In the genomic region with DNA sequence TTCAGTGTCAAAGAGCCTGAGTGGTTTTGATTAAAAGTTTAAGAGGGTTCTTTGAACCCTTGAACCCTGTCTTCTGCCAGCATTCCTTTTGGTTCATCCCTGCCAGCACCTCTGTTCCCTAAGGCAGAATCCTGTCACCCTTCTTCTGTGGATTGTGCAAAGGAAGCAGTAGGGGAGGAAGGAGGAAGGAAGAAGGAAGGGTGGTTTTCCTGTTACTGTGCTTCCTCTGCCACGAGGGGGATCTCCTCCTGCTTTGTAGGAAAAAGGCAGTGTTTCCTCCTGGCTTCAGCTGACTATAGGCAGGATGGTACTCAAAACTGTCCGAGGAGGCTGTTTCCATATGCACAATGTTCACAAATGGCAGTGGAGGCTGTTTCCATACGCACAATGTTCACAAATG, we compare ENCODE assay signal across 13 mouse cellular contexts. TPM values are rescaled to one million over a fixed set of nuclear protein-coding genes. Genes with fewer than 3 reads are reported as not detected.
A peak's percentile ranks its signal among the peaks of the same experiment; 100 is the strongest.
DNase-seq lines count a peak whose midpoint lies in the region; ATAC-seq and TF ChIP-seq lines count a peak whose summit lies in the region.
"Had no signal": no experiment of that assay in that cellular context is flagged by ENCODE, and none has a peak within 500 bp of the region (broad histone marks: within the 10 kb centered on the region; RNA-seq: fewer than 3 reads in every experiment).

No protein-coding gene starts in this region.

- WGBS in heart, embryonic 11.5 days (ENCODE audit: insufficient replicate concordance) = 63% methylated on average over 3 of the region's 3 CpGs
- WGBS in heart, embryonic 10.5 days = 72% methylated on average over 3 of the region's 3 CpGs
- WGBS in kidney, postnatal 0 days = 59% methylated on average over 3 of the region's 3 CpGs

- peak overlapping the region; percentile 29; the same call in 1 of the 2 replicates for H3K27ac ChIP-seq in heart, embryonic 11.5 days (ENCODE audit: low read depth, low read length)
- H3K27ac ChIP-seq in heart, embryonic 10.5 days = no peak overlapping the region
- H3K27ac ChIP-seq in kidney, postnatal 0 days = no peak overlapping the region
- peak overlapping the region; percentile 59 for H3K27ac ChIP-seq in brown adipose tissue, adult 24 weeks (replicated peaks; ENCODE audit: low read depth, low read length)
- H3K27ac ChIP-seq: hindbrain, embryonic 15.5 days had no signal

- no peak for DNase-seq in heart, embryonic 10.5 days (ENCODE audit: low spot score)
- DNase-seq in kidney, postnatal 0 days (ENCODE audit: low spot score) = peak; percentile 43
- no peak for DNase-seq in kidney, postnatal 25 days
- peak; percentile 34 for DNase-seq in kidney, postnatal 14 days
- DNase-seq in thymus, postnatal 0 days (ENCODE audit: low spot score) = no peak
- DNase-seq in ovary, adult 18-20 months (ENCODE audit: low spot score) = no peak
- DNase-seq: cerebellum, adult 8-10 months; gastrocnemius, postnatal 25 days had no signal

- H3K4me3 ChIP-seq in heart, embryonic 11.5 days (ENCODE audit: low read depth, low read length) = no peak overlapping the region
- H3K4me3 ChIP-seq in heart, embryonic 10.5 days = no peak overlapping the region
- H3K4me3 ChIP-seq in kidney, postnatal 0 days (replicated peaks; ENCODE audit: low read depth, low read length) = no peak overlapping the region
- no peak overlapping the region for H3K4me3 ChIP-seq in brown adipose tissue, adult 24 weeks (ENCODE audit: insufficient read depth, low read depth, low read length)
- H3K4me3 ChIP-seq: forebrain, embryonic 12.5 days; hindbrain, embryonic 15.5 days; megakaryocyte, embryonic 14.5 days had no signal

- no peak overlapping the region for H3K9ac ChIP-seq in heart, embryonic 11.5 days (ENCODE audit: low read depth, low read length)
- H3K9ac ChIP-seq in kidney, postnatal 0 days (ENCODE audit: low read depth, low read length) = no peak overlapping the region
- H3K9ac ChIP-seq: forebrain, embryonic 12.5 days; hindbrain, embryonic 15.5 days had no signal

- peaks cover 8% of the 10 kb centered on the region for H3K4me1 ChIP-seq in heart, embryonic 11.5 days (ENCODE audit: control insufficient read depth, insufficient read depth, low read length)
- peaks cover 22% of the 10 kb centered on the region; the same call in 1 of the 2 replicates for H3K4me1 ChIP-seq in heart, embryonic 10.5 days
- H3K4me1 ChIP-seq in kidney, postnatal 0 days (replicated peaks; ENCODE audit: insufficient read depth, low read length) = peaks cover 4% of the 10 kb centered on the region; the same call in 1 of the 2 replicates
- peaks cover 14% of the 10 kb centered on the region for H3K4me1 ChIP-seq in brown adipose tissue, adult 24 weeks (ENCODE audit: control insufficient read depth, insufficient read depth, insufficient read length, low read length)

- 0 out of 2 replicates have a peak, but pooled peaks cover 3% of the 10 kb centered on the region for H3K36me3 ChIP-seq in heart, embryonic 11.5 days (ENCODE audit: control insufficient read depth, insufficient read depth, low read length)
- H3K36me3 ChIP-seq in heart, embryonic 10.5 days = peaks cover 16% of the 10 kb centered on the region
- no peaks in the 10 kb centered on the region for H3K36me3 ChIP-seq in kidney, postnatal 0 days (ENCODE audit: insufficient read depth, low read length)
- H3K36me3 ChIP-seq: forebrain, embryonic 12.5 days; hindbrain, embryonic 15.5 days had no signal

- H3K9me3 ChIP-seq in heart, embryonic 11.5 days (replicated peaks; ENCODE audit: control insufficient read depth, low read length) = no peaks in the 10 kb centered on the region
- H3K9me3 ChIP-seq in heart, embryonic 10.5 days = no peaks in the 10 kb centered on the region
- no peaks in the 10 kb centered on the region for H3K9me3 ChIP-seq in kidney, postnatal 0 days (replicated peaks; ENCODE audit: low read length)
- H3K9me3 ChIP-seq: forebrain, embryonic 12.5 days; hindbrain, embryonic 15.5 days; megakaryocyte, embryonic 14.5 days had no signal

- H3K4me2 ChIP-seq in heart, embryonic 11.5 days = no peak overlapping the region
- H3K4me2 ChIP-seq in kidney, postnatal 0 days (ENCODE audit: low read length) = no peak overlapping the region
- H3K4me2 ChIP-seq: hindbrain, embryonic 15.5 days had no signal

- TF ChIP-seq CTCF in kidney, postnatal 0 days (IDR thresholded peaks at IDR 0.05; ENCODE audit: low read depth) = peak; percentile 42; the same call in 1 of the 2 replicates

- ATAC-seq in heart, embryonic 11.5 days (replicated peaks; ENCODE audit: insufficient number of reproducible peaks, low FRiP score, low TSS enrichment) = no peak
- no peak for ATAC-seq in kidney, postnatal 0 days (replicated peaks; ENCODE audit: low FRiP score, low read depth)

- no peaks in the 10 kb centered on the region for H3K27me3 ChIP-seq in heart, embryonic 11.5 days (ENCODE audit: control insufficient read depth, insufficient read depth, low read length)
- no peaks in the 10 kb centered on the region for H3K27me3 ChIP-seq in heart, embryonic 10.5 days (ENCODE audit: insufficient read depth, poor library complexity, severe bottlenecking)
- no peaks in the 10 kb centered on the region for H3K27me3 ChIP-seq in kidney, postnatal 0 days (ENCODE audit: insufficient read depth, low read length)
- H3K27me3 ChIP-seq: forebrain, embryonic 12.5 days; hindbrain, embryonic 15.5 days; megakaryocyte, embryonic 14.5 days had no signal

RNA-seq across cellular contexts. Expression of gene Mrps27, which starts 50.1 kb away (rescaled TPM):
- polyA plus RNA-seq in heart, embryonic 11.5 days (2014; fragmentation: Nextera tagmentation; extraction: Ambion mirVana) = 73.1 and 86.4 TPM in 2 replicates
- 93.6 and 96.0 TPM in 2 replicates for polyA plus RNA-seq in heart, embryonic 10.5 days (2016; fragmentation: Nextera tagmentation; extraction: Ambion mirVana)
- polyA plus RNA-seq in kidney, postnatal 0 days (2015; fragmentation: Nextera tagmentation; extraction: Ambion mirVana) = 50.7 and 55.2 TPM in 2 replicates
- 58.4 and 61.0 TPM in 2 replicates for polyA plus RNA-seq in brown adipose tissue, adult 24 weeks (2012; ENCODE audit: insufficient read depth, insufficient read length, missing spikeins)
- polyA plus RNA-seq in thymus, postnatal 0 days (2015; fragmentation: Nextera tagmentation; extraction: Ambion mirVana) = 38.0 and 38.5 TPM in 2 replicates

RNA-seq across cellular contexts. Expression of gene Ptcd2, which starts 50.2 kb away (rescaled TPM):
- polyA plus RNA-seq in heart, embryonic 11.5 days (2014; fragmentation: Nextera tagmentation; extraction: Ambion mirVana) = 57.0 and 59.6 TPM in 2 replicates
- 57.9 and 60.2 TPM in 2 replicates for polyA plus RNA-seq in heart, embryonic 10.5 days (2016; fragmentation: Nextera tagmentation; extraction: Ambion mirVana)
- polyA plus RNA-seq in kidney, postnatal 0 days (2015; fragmentation: Nextera tagmentation; extraction: Ambion mirVana) = 52.5 and 54.0 TPM in 2 replicates
- 39.8 and 48.7 TPM in 2 replicates for polyA plus RNA-seq in brown adipose tissue, adult 24 weeks (2012; ENCODE audit: insufficient read depth, insufficient read length, missing spikeins)
- polyA plus RNA-seq in thymus, postnatal 0 days (2015; fragmentation: Nextera tagmentation; extraction: Ambion mirVana) = 56.6 and 62.3 TPM in 2 replicates

Comparison
In these comparisons a context has a peak if more than half of its experiments do, and no peak if none do; other contexts are left out.
1. H3K27ac ChIP-seq: peak in heart, embryonic 11.5 days (single experiment) and brown adipose tissue, adult 24 weeks (single experiment); none in heart, embryonic 10.5 days (single experiment) and kidney, postnatal 0 days (single experiment).
2. DNase-seq: peak in kidney, postnatal 0 days (single experiment) and kidney, postnatal 14 days (single experiment); none in heart, embryonic 10.5 days (single experiment), kidney, postnatal 25 days (0 of 2), thymus, postnatal 0 days (single experiment) and ovary, adult 18-20 months (single experiment).